Mouse (Mus musculus) liver, adult 2 months (tissue): ENCODE data around the gene Glyatl3.

ENCODE experiments used
- CTCF ChIP-seq: fragments of 200-500 bp; IDR thresholded peaks from 2 replicates; pipeline ENCODE4 v1.5.1; 2011; ENCODE audit warnings: low read depth, low read length, control low read depth
- POLR2A ChIP-seq: fragments of 200-500 bp; IDR thresholded peaks from 2 replicates; pipeline ENCODE4 v1.6.1; 2011; ENCODE audit warnings: low read length, control low read depth; ENCODE audit not compliant: insufficient read depth; ENCODE audit errors: extremely low read depth

GRCm38 (mm10) chr17:40948518-40948917 is 34.4 kb upstream of the Glyatl3 start:
- TF ChIP-seq POLR2A (no peak), CTCF (no peak)
